Mouse (Mus musculus) CH12.LX (cell line): ENCODE data around the gene Meis2. TPM values are rescaled to one million over a fixed set of nuclear protein-coding genes. Genes with fewer than 3 reads are reported as not detected.

Experiments
- DNase-seq: peaks from one replicate; pipeline ENCODE4 v3.0.0-alpha.2; 2013; ENCODE audit errors: extremely low read depth
- H3K27ac ChIP-seq: 2 replicates; pipeline ENCODE4 v1.5.1; 2012; ENCODE audit warnings: low read depth, mild to moderate bottlenecking, control low read depth, moderate library complexity; ENCODE audit not compliant: insufficient read depth
- H3K27me3 ChIP-seq: replicated peaks from 2 replicates; pipeline ENCODE3; 2012; ENCODE audit warnings: inconsistent platforms
- H3K36me3 ChIP-seq, 2 experiments: replicated peaks in 1 of 2; 2 replicates each; pipeline versions ENCODE3 to v1.6.1; 2012; ENCODE audit warnings: inconsistent platforms in 1 of 2, low read length in 1 of 2, mild to moderate bottlenecking in 1 of 2, mixed read lengths in 1 of 2, moderate library complexity in 1 of 2; ENCODE audit not compliant: control insufficient read depth in 1 of 2, insufficient read depth in 1 of 2
- H3K4me1 ChIP-seq, 2 experiments: 2 replicates each; pipeline ENCODE4 v1.6.1; 2012; ENCODE audit warnings: inconsistent platforms in 1 of 2, moderate library complexity in 1 of 2; ENCODE audit not compliant: insufficient read depth in 2 of 2, control insufficient read depth in 1 of 2
- H3K4me2 ChIP-seq: 2 replicates; pipeline ENCODE4 v1.6.1; 2012; ENCODE audit warnings: low read depth, mild to moderate bottlenecking, control low read depth; ENCODE audit not compliant: poor library complexity, insufficient read depth, severe bottlenecking
- H3K4me3 ChIP-seq, 3 experiments: fragments of 150-350 bp in 1 of 3; sonication (generic) in 1 of 3; replicated peaks in 1 of 3; 2 replicates each; pipeline versions ENCODE3 to v1.5.1; 2011 to 2012; ENCODE audit warnings: low read depth in 2 of 3, low read length in 2 of 3, mild to moderate bottlenecking in 2 of 3, moderate library complexity in 2 of 3, control low read depth in 1 of 3, improper control_type of control experiment in 1 of 3, inconsistent platforms in 1 of 3, mixed read lengths in 1 of 3; ENCODE audit not compliant: poor library complexity in 1 of 3
- H3K79me2 ChIP-seq: replicated peaks from 2 replicates; pipeline ENCODE4 v1.6.1; 2012; ENCODE audit warnings: mild to moderate bottlenecking, moderate library complexity; ENCODE audit not compliant: control insufficient read depth, poor library complexity, insufficient read depth, severe bottlenecking; ENCODE audit errors: extremely low read depth
- H3K9ac ChIP-seq: 2 replicates; pipeline ENCODE4 v1.6.1; 2012; ENCODE audit warnings: low read depth, mild to moderate bottlenecking, control low read depth, moderate library complexity; ENCODE audit not compliant: insufficient read depth
- H3K9me3 ChIP-seq: replicated peaks from 2 replicates; pipeline ENCODE3; 2012; ENCODE audit warnings: low read length, inconsistent platforms, mixed read lengths
- BHLHE40 ChIP-seq: IDR thresholded peaks from 2 replicates; pipeline ENCODE4 v1.6.1; 2011; ENCODE audit warnings: mild to moderate bottlenecking, low read depth, low read length, improper control_type of control experiment
- CHD2 ChIP-seq: IDR thresholded peaks from 2 replicates; pipeline ENCODE4 v1.6.1; 2011; ENCODE audit warnings: low read length, improper control_type of control experiment
- E2F4 ChIP-seq: IDR thresholded peaks from 2 replicates; pipeline ENCODE4 v1.6.1; 2011; ENCODE audit warnings: low read depth, low read length, improper control_type of control experiment; ENCODE audit not compliant: insufficient replicate concordance
- ETS1 ChIP-seq: conservative IDR thresholded peaks from 2 replicates; pipeline ENCODE4 v1.6.1; 2012; ENCODE audit warnings: low read depth, mild to moderate bottlenecking, inconsistent platforms, low read length, improper control_type of control experiment, moderate library complexity
- HCFC1 ChIP-seq: IDR thresholded peaks from 2 replicates; pipeline ENCODE4 v1.6.1; 2012; ENCODE audit warnings: low read depth, mild to moderate bottlenecking, inconsistent platforms, low read length, improper control_type of control experiment
- IRF4 ChIP-seq: IDR thresholded peaks from 2 replicates; pipeline ENCODE4 v1.6.1; 2014; ENCODE audit warnings: low read depth, mild to moderate bottlenecking, inconsistent platforms, low read length, improper control_type of control experiment
- JUN ChIP-seq: IDR thresholded peaks from 2 replicates; pipeline ENCODE4 v1.6.1; 2011; ENCODE audit warnings: low read depth, mild to moderate bottlenecking, low read length, improper control_type of control experiment, moderate library complexity; ENCODE audit not compliant: insufficient read depth
- JUND ChIP-seq: conservative IDR thresholded peaks from 2 replicates; pipeline ENCODE4 v1.6.1; 2011; ENCODE audit warnings: low read depth, low read length, improper control_type of control experiment
- KAT2A ChIP-seq: IDR thresholded peaks from 2 replicates; pipeline ENCODE4 v1.6.1; 2012; ENCODE audit warnings: low read length, improper control_type of control experiment, inconsistent platforms; ENCODE audit not compliant: insufficient replicate concordance
- NELFE ChIP-seq: IDR thresholded peaks from 2 replicates; pipeline ENCODE4 v1.6.1; 2011; ENCODE audit warnings: low read depth, low read length, improper control_type of control experiment
- RAD21 ChIP-seq: IDR thresholded peaks from 2 replicates; pipeline ENCODE4 v1.6.1; 2011; ENCODE audit warnings: low read depth, mild to moderate bottlenecking, low read length, improper control_type of control experiment, moderate library complexity
- TBP ChIP-seq: conservative IDR thresholded peaks from 2 replicates; pipeline ENCODE4 v1.6.1; 2011; ENCODE audit warnings: low read depth, low read length, improper control_type of control experiment
- UBTF ChIP-seq: IDR thresholded peaks from 2 replicates; pipeline ENCODE4 v1.6.1; 2012; ENCODE audit warnings: low read depth, mild to moderate bottlenecking, inconsistent platforms, low read length, improper control_type of control experiment, moderate library complexity
- USF1 ChIP-seq: IDR thresholded peaks from 2 replicates; pipeline ENCODE4 v1.6.1; 2014; ENCODE audit warnings: low read depth, mild to moderate bottlenecking, inconsistent platforms, low read length, improper control_type of control experiment
- USF2 ChIP-seq: conservative IDR thresholded peaks from 2 replicates; pipeline ENCODE4 v1.6.1; 2011; ENCODE audit warnings: low read depth, low read length, improper control_type of control experiment
- ZKSCAN1 ChIP-seq: IDR thresholded peaks from 2 replicates; pipeline ENCODE4 v1.6.1; 2012; ENCODE audit warnings: low read depth, inconsistent platforms, low read length, improper control_type of control experiment, borderline replicate concordance
- ZMIZ1 ChIP-seq: IDR thresholded peaks from 2 replicates; pipeline ENCODE4 v1.6.1; 2012; ENCODE audit warnings: low read depth, mild to moderate bottlenecking, inconsistent platforms, low read length, improper control_type of control experiment
- dilution Hi-C: fragments of 300-500 bp; cut with MboI; formaldehyde crosslinking; loops from 2 replicates; pipeline ENCODE4 v1.14.3; 2020; ENCODE audit warnings: low sequenced_read_pairs; ENCODE audit not compliant: extremely low pct_unique_long_range_greater_than_20kb, extremely low pct_ligation_motif_present
- in situ Hi-C: fragments of 300-500 bp; cut with MboI; formaldehyde crosslinking; loops from 3 replicates; pipeline ENCODE4 v1.14.3; 2019; ENCODE audit warnings: low sequenced_read_pairs, low pct_ligation_motif_present, low pct_unique_long_range_greater_than_20kb, mixed read lengths
- polyA plus RNA-seq: library from polyadenylated mRNA; unstranded; fragments of >175 nt; gene quantifications from 2 replicates; pipeline ENCODE4 v1.2.1, GENCODE M21; 2012; ENCODE audit warnings: low read depth; ENCODE audit not compliant: insufficient read length
- total RNA-seq, 2 experiments: library from RNA; depleted of rRNA; stranded (reverse); fragments of 300-350 nt in 1 of 2; fragments of >200 nt in 1 of 2; gene quantifications; 2 replicates each; pipeline ENCODE4 v1.2.3; 2012 to 2014

Meis2 gene
- total and polyA plus RNA-seq, 3 experiments: not detected

DNA sequence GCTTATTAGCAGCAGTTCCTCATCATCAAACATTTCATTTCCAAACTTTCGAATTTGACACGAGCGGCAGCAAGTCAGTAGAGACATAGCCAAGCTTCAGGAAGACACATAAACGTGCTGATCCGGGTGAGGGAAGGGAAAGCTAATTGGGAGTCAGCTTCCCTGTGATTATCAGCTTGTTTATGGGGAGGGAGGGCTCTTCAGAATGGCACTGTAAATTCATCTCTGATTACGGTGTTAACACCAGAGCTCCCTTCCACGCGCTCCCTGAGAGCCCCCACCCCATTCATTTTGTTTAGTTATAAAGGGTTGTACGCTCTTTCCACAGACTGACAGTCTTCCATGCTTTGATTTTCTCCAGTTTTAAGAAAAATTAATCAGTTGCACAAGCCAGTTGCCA lies 23.2 kb downstream of the Meis2 start:
- Histone ChIP-seq H3K27ac (no peak overlapping the region), H3K4me3 (no peak overlapping the region), H3K27me3 (no peaks in the 10 kb centered on the region), H3K79me2 (no peaks in the 10 kb centered on the region), H3K4me1 (peaks cover 0 to 6% of the 10 kb centered on the region in 2 experiments; a peak in 1 of 4 replicates), H3K9me3 (no peaks in the 10 kb centered on the region), H3K9ac (no peak overlapping the region), H3K36me3 (no peaks in the 10 kb centered on the region), H3K4me2 (no peak overlapping the region)
- dilution Hi-C loops (no loop called here), in situ Hi-C loops (no loop called here)
- no peak for TF ChIP-seq ZKSCAN1
- TF ChIP-seq RAD21: no peak
- no peak for TF ChIP-seq UBTF
- TF ChIP-seq NELFE: no peak
- no peak for TF ChIP-seq USF1
- no peak for TF ChIP-seq TBP
- no peak for TF ChIP-seq JUN
- TF ChIP-seq IRF4: no peak
- no peak for TF ChIP-seq JUND
- no peak for TF ChIP-seq CHD2
- no peak for TF ChIP-seq HCFC1
- TF ChIP-seq ZMIZ1: no peak
- no peak for TF ChIP-seq ETS1
- no peak for DNase-seq

DNA sequence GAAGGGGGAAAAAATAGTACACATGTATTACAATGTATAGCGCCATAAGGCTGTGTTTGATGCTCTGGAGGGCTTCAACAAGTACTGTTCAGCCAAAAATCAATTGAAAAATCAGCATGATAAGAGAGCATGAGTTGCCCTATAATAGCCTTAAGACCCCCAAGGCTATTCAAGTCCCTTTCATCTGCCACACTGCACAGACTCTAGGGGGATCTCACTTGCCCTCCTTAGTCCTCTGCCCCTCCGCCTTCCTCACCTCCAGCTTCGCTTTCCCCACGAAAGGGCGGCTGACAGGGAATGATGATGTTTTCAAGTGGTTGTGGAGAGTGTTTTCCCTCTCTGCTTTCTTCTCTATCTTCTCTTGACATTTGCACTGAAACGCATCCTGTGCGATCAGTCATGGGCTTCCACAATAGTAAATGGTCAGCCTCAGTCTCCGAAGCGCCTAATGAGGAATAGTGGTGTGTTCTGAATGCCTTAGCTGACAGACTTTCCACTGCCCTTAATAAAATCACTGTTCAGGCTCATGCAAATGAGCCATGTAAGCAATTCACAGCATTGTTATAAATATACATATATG lies 23.9 kb downstream of the Meis2 start:
- H3K36me3 ChIP-seq: no peaks in the 10 kb centered on the region
- H3K4me3 ChIP-seq: no peak overlapping the region
- H3K9me3 ChIP-seq: no peaks in the 10 kb centered on the region
- no peak overlapping the region for H3K4me2 ChIP-seq
- in situ Hi-C loops: no loop called here
- peaks cover 0 to 6% of the 10 kb centered on the region in 2 experiments; a peak in 1 of 4 replicates for H3K4me1 ChIP-seq
- no peaks in the 10 kb centered on the region for H3K79me2 ChIP-seq
- no peaks in the 10 kb centered on the region for H3K27me3 ChIP-seq
- TF ChIP-seq BHLHE40: no peak
- no peak for TF ChIP-seq USF2
- no peak for TF ChIP-seq E2F4
- TF ChIP-seq KAT2A: no peak
- TF ChIP-seq CHD2: no peak
- TF ChIP-seq, all 38 proteins: peak for 0
- Histone ChIP-seq H3K9ac (no peak overlapping the region), H3K27ac (no peak overlapping the region)
- no peak for DNase-seq
- dilution Hi-C loops: no loop called here
